Mouse (Mus musculus) testis, adult 2 months (tissue): ENCODE data around the gene Fam228b.

Source experiments
- CTCF ChIP-seq: fragments of 200-500 bp; IDR thresholded peaks from 2 replicates; pipeline ENCODE4 v1.5.1; 2012; ENCODE audit warnings: low read depth, mild to moderate bottlenecking, inconsistent platforms, low read length, moderate library complexity; ENCODE audit not compliant: control insufficient read depth, insufficient read depth, insufficient replicate concordance
- POLR2A ChIP-seq: fragments of 200-500 bp; IDR thresholded peaks from 2 replicates; pipeline ENCODE4 v1.6.1; 2012; ENCODE audit warnings: low read depth, mild to moderate bottlenecking, inconsistent platforms, low read length, moderate library complexity; ENCODE audit not compliant: control insufficient read depth

DNA sequence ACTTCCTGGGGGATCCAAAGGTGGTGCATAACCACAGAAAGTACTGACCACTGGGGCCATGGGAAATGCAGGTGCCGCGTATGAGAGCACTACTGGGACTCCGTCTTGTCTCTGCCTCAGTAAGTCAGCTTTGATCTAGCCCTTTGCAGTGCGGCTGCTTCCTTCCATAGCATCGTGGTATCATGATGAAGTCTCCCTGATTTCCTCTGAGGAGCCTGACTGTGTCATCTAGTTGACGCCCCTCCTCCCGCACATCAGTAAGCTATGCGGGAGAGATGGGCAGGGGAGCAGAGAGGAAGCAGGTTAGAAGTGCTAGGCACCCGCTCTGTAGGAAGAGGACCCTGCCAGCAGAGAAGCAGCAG lies 6.5 kb upstream of the Fam228b start:
- TF ChIP-seq CTCF (no peak), POLR2A (no peak)
